Mouse (Mus musculus): ENCODE results near the gene Phc2. TPM values are rescaled to one million over a fixed set of nuclear protein-coding genes. Genes with fewer than 3 reads are reported as not detected.

Phc2 gene
- polyA plus RNA-seq, 3 experiments from 2014 or later: 9.9 to 16.1 (median 15.0) TPM

- no peak for ATAC-seq
These were observed 132.8 kb downstream of the Phc2 start for GRCm38 (mm10) chr4:128787023-128787939.

- no peak for ATAC-seq
These were observed 133.6 kb downstream of the Phc2 start for GRCm38 (mm10) chr4:128788108-128788507.

DNA sequence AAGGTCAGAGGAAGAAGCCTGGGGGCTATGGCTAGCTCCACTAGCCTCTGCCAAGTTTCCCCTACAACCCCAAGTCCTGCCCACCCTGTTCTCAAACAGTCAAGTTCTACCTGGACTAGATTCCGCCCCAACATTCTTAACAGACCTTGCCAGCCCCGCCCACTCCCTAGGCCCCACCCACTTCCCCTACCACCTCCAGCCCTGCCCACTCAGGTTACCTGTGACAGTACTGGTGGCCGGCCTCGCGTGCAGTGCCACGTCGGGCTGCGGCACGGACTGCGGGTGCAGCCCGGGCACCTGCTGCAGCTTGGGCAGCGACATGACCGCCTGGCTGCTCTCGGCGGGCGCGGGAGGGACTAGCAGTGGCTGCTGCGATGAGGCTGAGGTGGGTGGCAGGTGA lies 135.1 kb downstream of the Phc2 start:
- no peak for ATAC-seq

- no peak for ATAC-seq
These were observed 139.2 kb downstream of the Phc2 start for GRCm38 (mm10) chr4:128793710-128794109.

DNA sequence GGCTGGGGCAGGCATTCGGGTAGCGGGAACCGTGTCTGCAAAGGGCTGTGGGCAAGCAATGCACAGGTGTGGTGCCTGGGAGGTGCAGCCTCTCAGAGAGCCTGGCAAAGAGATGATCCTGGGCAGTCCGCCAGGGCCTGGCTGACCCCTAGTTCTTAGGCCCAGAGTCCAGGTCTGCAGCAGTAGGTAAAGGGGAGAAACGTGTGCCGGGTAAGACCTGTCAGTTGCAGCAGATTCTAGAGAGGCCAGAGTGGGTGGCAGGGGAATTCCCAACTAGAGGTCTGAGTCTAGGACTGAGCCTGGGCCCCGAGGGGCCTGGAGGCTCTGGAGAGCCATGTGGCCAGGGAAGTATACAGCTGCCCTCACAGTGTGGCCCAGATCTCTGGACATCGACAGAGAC lies 139.7 kb downstream of the Phc2 start:
- no peak for ATAC-seq

GRCm38 (mm10) chr4:128795596-128795995 lies 141.1 kb downstream of the Phc2 start:
- ATAC-seq: no peak

DNA sequence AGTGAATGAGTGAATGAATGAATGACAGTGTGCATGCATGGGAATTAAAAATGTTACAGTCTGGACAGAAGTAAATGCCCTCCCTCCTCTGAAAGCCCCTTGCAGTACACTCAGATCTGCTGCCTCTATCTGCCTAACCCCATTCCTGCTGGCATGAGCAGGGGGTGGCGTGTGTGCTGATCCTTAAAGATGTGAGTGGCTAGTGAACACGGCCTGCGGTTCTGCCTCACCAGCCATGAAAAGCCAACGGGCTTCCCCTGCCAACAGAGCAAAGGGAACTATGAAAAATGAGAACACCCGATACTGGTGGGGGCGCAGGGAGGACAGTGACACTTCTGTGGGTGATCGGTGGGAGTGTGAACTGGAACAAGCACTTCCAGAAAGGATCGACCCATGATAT lies 142.3 kb downstream of the Phc2 start:
- no peak for ATAC-seq

DNA sequence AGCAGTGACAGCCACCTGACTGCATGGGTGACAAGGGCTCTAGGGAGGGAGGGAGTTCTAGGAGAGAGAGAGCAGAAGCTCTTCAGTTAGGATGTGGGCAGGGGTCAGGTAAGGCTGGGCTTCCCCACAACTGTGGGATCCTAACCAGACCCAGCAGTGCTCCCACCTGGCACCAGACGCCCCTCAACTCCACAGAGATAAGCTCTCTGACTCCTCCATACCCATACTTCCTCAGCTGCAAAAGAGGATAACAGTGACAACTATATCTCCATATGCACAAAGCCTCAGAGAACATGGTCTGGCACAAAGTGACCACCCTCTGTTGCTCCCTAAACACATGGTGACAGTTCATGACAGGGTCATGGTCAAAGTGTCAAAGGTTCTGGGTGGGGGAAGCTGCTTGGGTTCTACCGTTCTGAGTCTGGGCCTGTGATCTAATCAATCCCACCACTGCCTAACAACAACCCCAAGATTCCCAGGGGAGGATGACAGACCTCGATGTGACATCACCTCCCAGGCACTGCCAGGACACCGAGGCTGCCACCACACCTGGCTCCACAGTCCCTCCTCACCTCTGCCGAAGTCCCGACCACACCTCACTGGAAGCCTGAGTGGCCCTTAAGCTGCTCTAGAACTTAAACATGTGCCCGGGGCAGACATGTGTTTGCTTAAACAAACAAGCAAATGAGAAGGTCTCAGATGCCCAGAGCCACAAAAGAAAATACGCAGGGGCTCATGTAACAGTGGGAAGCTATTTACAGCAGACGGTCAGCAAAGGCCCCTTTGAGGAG lies 147.4 kb downstream of the Phc2 start:
- ATAC-seq: no peak

Other genes with a start within 250 kb of the Phc2 start
- gene Zscan20, start 44.6 kb upstream of the Phc2 start, polyA plus RNA-seq (2017; shearing (Covaris generic)): 1 to 10 TPM; 2.9 to 3.9 (median 3.0) TPM
- under 1 TPM; 0.31 to 0.92 (median 0.38) TPM for gene Tlr12, start 36.1 kb upstream of the Phc2 start, polyA plus RNA-seq (2017; shearing (Covaris generic))
- gene A3galt2, start 100.7 kb downstream of the Phc2 start, polyA plus RNA-seq (2017; shearing (Covaris generic)): under 1 TPM in 2 of 3 experiments, not detected in 1; 0.16 to 0.38 TPM
- gene Zfp362, start 151.3 kb downstream of the Phc2 start, polyA plus RNA-seq (2017; shearing (Covaris generic)): 10 to 100 TPM in 1 of 3 experiments, 1 to 10 TPM in 2; 6.0 to 10.3 (median 8.4) TPM
- gene Trim62, start 228.9 kb downstream of the Phc2 start, polyA plus RNA-seq (2017; shearing (Covaris generic)): 1 to 10 TPM in 2 of 3 experiments, under 1 TPM in 1; 0.98 to 1.8 (median 1.5) TPM

All from inflammation-experienced regulatory T-cells, adult 6 months (primary cell).